Mouse (Mus musculus): ENCODE measurements around the gene Tulp3.
A peak's percentile ranks its signal among the peaks of the same experiment; 100 is the strongest.
"Not testable (repeated sequence)": the region's sequence is repeated elsewhere in the genome, so short reads cannot be mapped to it uniquely, and the experiment has no call there.

Tulp3 gene

GRCm38 (mm10) chr6:128355726-128356416 lies at the start of gene Tulp3:
Tulp3 (minus strand) TSS chr6:128355851.
- DNase-seq: peak; percentile 100

DNA sequence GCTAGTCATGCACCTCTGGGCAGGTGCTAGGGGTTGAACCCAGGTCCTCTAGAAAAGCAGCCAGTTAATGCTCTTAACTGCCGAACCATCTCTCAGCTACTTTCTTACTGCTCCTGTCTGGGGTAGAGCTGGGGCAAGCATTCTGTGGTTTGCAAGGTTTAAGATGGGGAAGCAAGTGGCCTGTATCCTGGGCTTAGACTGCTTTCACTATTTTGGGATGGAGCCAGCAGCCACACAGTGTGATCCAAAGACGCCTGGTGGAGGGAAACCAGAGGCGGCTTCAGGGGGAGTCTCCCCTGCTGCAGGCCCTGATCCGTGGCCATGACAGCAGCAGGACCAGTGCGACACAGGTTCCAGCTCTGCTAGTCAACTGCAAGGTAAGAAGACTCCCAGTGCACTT lies 49.1 kb upstream of the Tulp3 start:
- DNase-seq: peak; percentile 32 to 35

DNA sequence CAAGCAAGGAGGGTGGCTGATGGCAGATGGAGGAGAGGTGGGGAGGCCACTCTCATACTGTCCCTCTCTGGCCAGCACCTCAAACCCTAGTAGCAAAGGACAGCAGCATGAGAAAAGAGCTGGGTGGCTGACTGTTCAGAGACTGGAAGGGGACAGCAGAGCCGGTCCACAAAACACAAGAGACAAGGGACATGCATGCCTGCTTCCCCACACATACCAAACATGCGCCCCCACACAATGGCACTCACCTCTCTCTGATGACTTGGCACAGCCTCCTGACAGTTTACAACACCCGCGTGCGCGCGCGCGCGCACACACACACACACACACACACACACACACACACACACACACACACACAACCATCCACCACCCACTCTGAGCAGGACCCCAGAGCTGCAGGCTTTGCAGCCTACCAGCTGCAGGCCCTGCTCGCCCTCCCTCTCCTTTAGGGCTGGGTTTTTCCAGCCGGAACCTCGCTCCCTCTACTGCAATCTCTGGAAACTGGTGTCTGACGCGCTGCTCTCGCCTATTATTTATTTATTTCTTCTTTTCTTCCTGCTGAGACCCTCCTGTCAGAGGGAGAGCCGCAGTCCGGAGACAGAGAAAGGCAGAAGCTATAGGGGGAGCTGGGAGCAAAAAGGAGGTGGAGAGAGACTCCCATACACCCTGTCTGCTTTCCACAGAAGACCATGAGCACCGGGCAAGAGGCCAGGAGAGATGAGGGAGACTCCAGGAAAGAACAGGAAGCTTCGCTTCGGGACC lies 44.0 kb upstream of the Tulp3 start:
- DNase-seq: peak; percentile 77 to 82

- DNase-seq: no peak
Measured at GRCm38 (mm10) chr6:128398996-128399395, 43.3 kb upstream of the Tulp3 start, which contains the start of gene Nrip2. Nrip2 (plus strand) TSS chr6:128399296.

- DNase-seq: no peak
Measured at GRCm38 (mm10) chr6:128397574-128398261, 42.1 kb upstream of the Tulp3 start.

DNA sequence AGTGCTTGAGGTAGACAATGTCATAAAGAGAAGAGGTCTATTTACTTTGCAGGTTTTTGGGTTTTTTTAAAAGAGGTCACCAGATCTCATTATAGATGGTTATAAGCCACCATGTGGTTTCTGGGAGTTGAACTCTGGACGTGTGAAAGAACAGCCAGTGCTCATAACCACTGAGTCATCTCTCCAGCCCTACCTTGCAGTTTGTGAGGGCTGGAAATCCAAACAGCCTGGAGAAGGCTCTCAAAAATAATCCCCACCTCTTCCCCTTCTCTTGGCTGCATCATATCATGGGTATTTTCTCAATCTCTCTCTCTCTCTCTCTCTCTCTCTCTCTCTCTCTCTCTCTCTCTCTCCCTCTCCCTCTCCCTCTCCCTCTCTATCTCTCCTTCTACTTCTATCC lies 35.0 kb upstream of the Tulp3 start:
- no peak for DNase-seq

GRCm38 (mm10) chr6:128389185-128389584 lies 33.5 kb upstream of the Tulp3 start:
- DNase-seq: no peak

DNA sequence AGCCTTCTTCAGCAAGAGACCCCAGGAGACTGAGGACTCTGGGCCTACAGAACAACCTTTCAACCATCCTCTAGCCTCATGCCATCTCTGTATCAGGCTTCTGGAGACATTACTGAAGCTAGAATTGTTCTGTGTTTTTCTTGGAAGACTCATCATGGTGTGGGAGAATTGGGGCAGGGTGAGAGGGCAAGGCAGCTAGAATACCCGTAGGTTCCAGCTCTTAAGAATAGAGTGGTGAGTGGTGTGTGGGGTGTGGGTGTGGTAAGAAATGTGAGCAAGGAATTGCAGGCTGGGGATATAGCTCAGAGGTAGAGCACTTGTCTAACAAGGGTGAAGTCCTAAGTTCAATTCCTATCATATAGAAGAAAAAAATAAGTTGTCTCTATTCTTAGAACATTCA lies 29.4 kb upstream of the Tulp3 start:
- no peak for DNase-seq

GRCm38 (mm10) chr6:128383752-128384151 lies 28.1 kb upstream of the Tulp3 start:
- DNase-seq: no peak

DNA sequence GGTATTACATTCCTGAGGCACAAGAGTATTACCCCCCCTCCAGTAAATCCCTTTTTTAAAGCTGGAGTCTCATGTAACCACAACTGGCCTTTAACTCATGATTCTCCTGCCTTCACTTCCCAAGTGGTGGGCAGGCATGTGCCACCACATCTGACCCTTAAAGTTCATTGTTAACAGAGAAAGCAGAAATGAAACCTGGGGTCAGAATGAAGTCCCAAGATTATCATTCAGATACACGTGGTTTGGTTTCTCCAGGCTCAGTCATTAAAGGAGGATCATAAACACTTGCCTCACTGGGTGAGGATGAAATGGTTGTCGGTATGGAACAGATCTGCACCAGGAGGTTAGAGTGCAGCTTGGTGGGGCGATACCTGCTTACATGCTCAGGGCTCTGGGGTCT lies 25.6 kb upstream of the Tulp3 start:
- DNase-seq: no peak

GRCm38 (mm10) chr6:128380594-128381167 lies 25.0 kb upstream of the Tulp3 start:
- DNase-seq: not testable (repeated sequence)

DNA sequence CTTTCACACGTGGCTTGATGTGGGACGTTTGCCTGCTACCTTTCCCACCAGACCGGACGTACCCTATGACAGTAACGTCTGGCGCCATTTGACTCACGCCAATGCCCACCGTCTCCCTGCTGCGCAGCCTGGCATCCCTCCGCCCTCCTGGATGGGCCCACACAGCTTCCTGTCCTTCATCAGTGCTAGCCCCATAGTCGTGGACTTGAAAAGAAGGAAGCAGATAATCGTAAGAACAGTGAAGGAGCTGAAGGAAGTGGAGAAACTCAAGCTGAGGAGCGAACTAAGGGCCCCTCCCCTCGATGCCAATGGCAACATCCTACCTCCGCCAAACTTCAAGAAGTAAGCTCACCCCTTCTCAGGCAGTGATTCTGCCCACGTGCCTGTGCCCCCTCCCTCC lies 24.0 kb upstream of the Tulp3 start:
- DNase-seq: no peak

- no peak for DNase-seq
Measured at GRCm38 (mm10) chr6:128376371-128377085, 20.9 kb upstream of the Tulp3 start.

DNA sequence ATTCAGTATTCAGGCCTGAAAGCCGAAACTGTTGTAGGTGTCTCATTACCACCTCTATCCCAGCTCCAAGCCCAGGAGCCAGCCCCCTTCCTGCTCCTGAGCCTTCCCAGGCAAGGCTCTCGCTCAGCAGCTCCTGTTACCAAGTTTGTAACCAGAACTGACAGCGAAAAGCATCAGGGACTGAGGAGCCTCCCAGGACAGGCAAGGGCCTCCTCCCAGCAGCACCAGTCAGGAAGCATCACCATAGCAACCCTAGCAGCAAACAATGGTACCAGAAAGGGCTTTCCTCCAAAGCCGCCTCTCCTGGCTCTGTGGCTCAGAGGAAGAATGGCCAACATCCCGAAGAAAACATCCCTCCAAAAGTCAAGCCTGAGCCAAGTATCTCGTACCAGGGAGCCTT lies 19.5 kb upstream of the Tulp3 start, which contains the start of the genes Tex52 and Gm44596:
TSS of gene Tex52 (plus strand) at position 265 of the 400 bp plus-strand sequence.
TSS of gene Gm44596 (plus strand) at position 312 of the 400 bp plus-strand sequence.
- DNase-seq: no peak

- DNase-seq: peak; percentile 26 to 27
Measured at GRCm38 (mm10) chr6:128370040-128370439, 14.4 kb upstream of the Tulp3 start.

GRCm38 (mm10) chr6:128366466-128366865 lies 10.8 kb upstream of the Tulp3 start:
- no peak for DNase-seq

DNA sequence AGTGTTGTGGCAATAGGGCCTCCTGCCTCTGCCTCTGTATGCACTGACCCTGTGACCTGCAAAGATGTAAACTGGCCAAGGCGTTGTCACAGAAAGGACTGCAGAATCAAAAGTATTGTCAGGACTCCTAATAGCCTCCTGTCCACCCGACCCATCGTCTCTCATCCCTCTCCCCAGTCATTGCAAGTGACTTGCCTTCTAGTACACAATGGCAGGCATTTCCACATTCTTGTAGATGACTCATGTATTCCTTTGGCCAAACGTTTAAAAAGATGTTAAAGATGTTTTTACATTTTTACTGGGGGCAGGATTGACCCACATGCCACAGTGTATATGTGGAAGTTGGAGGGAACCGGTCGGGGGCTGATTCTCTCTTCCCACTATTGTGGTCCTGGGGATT lies 9.1 kb upstream of the Tulp3 start:
- DNase-seq: no peak

DNA sequence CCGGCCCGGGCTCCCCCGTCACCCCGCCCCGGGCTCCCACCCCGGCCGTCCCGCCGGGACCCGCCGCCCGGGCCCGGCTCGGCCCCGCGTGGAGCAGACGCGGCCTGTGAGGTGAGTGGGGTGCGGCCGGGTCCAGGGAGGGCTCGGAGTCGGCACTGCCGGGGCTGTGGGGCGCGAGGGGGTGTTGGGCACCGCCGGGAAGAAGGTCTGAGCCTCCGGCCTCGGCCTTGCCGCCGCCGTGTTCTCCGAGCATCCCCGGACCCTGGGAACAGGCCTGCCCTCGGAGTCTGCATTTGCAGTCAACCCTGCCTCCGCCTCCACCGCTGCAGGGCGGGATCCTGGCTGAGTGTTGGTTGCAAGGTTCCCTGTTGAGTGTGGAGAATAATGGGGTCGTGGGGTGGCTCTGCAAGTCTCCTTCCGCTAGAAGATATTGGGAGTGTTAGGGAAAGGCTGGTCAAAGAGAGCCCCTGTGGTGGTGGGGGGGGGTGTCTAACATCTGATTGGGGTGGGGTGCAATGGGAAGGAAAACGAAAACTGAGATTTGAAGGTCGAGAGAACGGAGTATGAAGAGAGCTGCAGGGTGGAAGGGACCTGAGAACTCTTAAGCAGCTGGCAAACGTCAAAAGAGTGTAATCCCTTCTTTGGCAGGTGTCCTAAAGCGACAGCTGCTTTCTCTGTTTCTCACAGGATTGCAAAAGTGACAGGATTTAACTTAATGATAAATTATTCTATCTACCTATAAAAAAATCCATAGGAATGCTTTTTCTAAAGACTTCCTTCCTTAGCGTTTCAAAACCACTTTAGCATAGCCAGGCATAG lies 7.6 kb upstream of the Tulp3 start:
- DNase-seq: peak; percentile 49 to 54

- DNase-seq: peak; percentile 93
Measured at GRCm38 (mm10) chr6:128362381-128363006, 6.8 kb upstream of the Tulp3 start, which contains the start of the genes Rhno1 and Foxm1. Rhno1 (minus strand) TSS chr6:128362911. Foxm1 (plus strand) TSS chr6:128362967.

- peak in 1 of 2 experiments; percentile 17 for DNase-seq
Measured at GRCm38 (mm10) chr6:128361901-128362300, 6.2 kb upstream of the Tulp3 start.

GRCm38 (mm10) chr6:128358999-128359398 lies 3.3 kb upstream of the Tulp3 start:
- peak; percentile 85 to 88 for DNase-seq
